Mouse (Mus musculus): ENCODE data around the gene Zfp526. TPM values are rescaled to one million over a fixed set of nuclear protein-coding genes. Genes with fewer than 3 reads are reported as not detected.

The Zfp526 gene
- total RNA-seq, 2 experiments from 2014 or later, result 7.5 to 7.6 TPM

Other genes starting within 250 kb of the Zfp526 start
- 95.6 and 117 TPM in 2 replicates for gene Rabac1, start 248.7 kb upstream of the Zfp526 start, total RNA-seq (2015)
- 89.2 and 101 TPM in 2 replicates for gene Rabac1, start 248.7 kb upstream of the Zfp526 start, total RNA-seq (2017)
- 24.4 and 35.2 TPM in 2 replicates for gene Atp1a3, start 215.5 kb upstream of the Zfp526 start, total RNA-seq (2015)
- gene Atp1a3, start 215.5 kb upstream of the Zfp526 start, total RNA-seq (2017), result 18.4 and 28.5 TPM in 2 replicates
- 3.1 and 5.6 TPM in 2 replicates for gene Grik5, start 149.1 kb upstream of the Zfp526 start, total RNA-seq (2015)
- 3.4 and 3.9 TPM in 2 replicates for gene Grik5, start 149.1 kb upstream of the Zfp526 start, total RNA-seq (2017)
- 6.2 and 7.6 TPM in 2 replicates for gene Zfp574, start 148.9 kb upstream of the Zfp526 start, total RNA-seq (2015)
- 4.5 and 4.8 TPM in 2 replicates for gene Zfp574, start 148.9 kb upstream of the Zfp526 start, total RNA-seq (2017)
- 13.8 and 18.1 TPM in 2 replicates for gene Pou2f2, start 41.7 kb upstream of the Zfp526 start, total RNA-seq (2015)
- gene Pou2f2, start 41.7 kb upstream of the Zfp526 start, total RNA-seq (2017), result 2.1 and 4.1 TPM in 2 replicates
- 10.7 and 11.0 TPM in 2 replicates for gene Dedd2, start 810 bp upstream of the Zfp526 start, total RNA-seq (2015)
- 14.5 and 17.2 TPM in 2 replicates for gene Dedd2, start 810 bp upstream of the Zfp526 start, total RNA-seq (2017)
- 84.9 and 93.2 TPM in 2 replicates for gene Gsk3a, start 16.4 kb downstream of the Zfp526 start, total RNA-seq (2015)
- 57.8 and 60.3 TPM in 2 replicates for gene Gsk3a, start 16.4 kb downstream of the Zfp526 start, total RNA-seq (2017)
- 5.2 and 5.6 TPM in 2 replicates for gene Erf, start 29.3 kb downstream of the Zfp526 start, total RNA-seq (2015)
- 6.6 and 6.9 TPM in 2 replicates for gene Erf, start 29.3 kb downstream of the Zfp526 start, total RNA-seq (2017)
- gene Cic, start 46.3 kb downstream of the Zfp526 start, total RNA-seq (2015), result 67.4 and 67.8 TPM in 2 replicates
- gene Cic, start 46.3 kb downstream of the Zfp526 start, total RNA-seq (2017), result 19.0 and 24.4 TPM in 2 replicates
- 10.9 and 20.0 TPM in 2 replicates for gene Pafah1b3, start 76.6 kb downstream of the Zfp526 start, total RNA-seq (2015)
- gene Pafah1b3, start 76.6 kb downstream of the Zfp526 start, total RNA-seq (2017), result 14.7 and 15.0 TPM in 2 replicates
- gene Prr19, start 80.0 kb downstream of the Zfp526 start, total RNA-seq (2015), result not detected in 2 replicates
- gene Prr19, start 80.0 kb downstream of the Zfp526 start, total RNA-seq (2017), result not detected in 2 replicates
- gene Tmem145, start 84.7 kb downstream of the Zfp526 start, total RNA-seq (2015), result not detected in 2 replicates
- not detected in 2 replicates for gene Tmem145, start 84.7 kb downstream of the Zfp526 start, total RNA-seq (2017)
- 2.2 and 2.5 TPM in 2 replicates for gene Megf8, start 95.7 kb downstream of the Zfp526 start, total RNA-seq (2015)
- gene Megf8, start 95.7 kb downstream of the Zfp526 start, total RNA-seq (2017), result 3.5 and 3.9 TPM in 2 replicates
- not detected in 2 replicates for gene Cnfn, start 148.3 kb downstream of the Zfp526 start, total RNA-seq (2015)
- gene Cnfn, start 148.3 kb downstream of the Zfp526 start, total RNA-seq (2017), result not detected in 2 replicates
- gene Lipe, start 177.3 kb downstream of the Zfp526 start, total RNA-seq (2015), result 8.3 and 9.8 TPM in 2 replicates
- gene Lipe, start 177.3 kb downstream of the Zfp526 start, total RNA-seq (2017), result 7.2 and 7.4 TPM in 2 replicates
- gene Cxcl17, start 191.5 kb downstream of the Zfp526 start, total RNA-seq (2015), result not detected in 2 replicates
- not detected in 2 replicates for gene Cxcl17, start 191.5 kb downstream of the Zfp526 start, total RNA-seq (2017)

Measured in megakaryocyte progenitor cell, adult 5-6 weeks (primary cell).